Mouse (Mus musculus): ENCODE data around the gene Slc45a3.

- no peak for TF ChIP-seq ZC3H11A (IDR thresholded peaks at IDR 0.05; ENCODE audit: low read depth, low read length)
- peak; percentile 38 to 78 for TF ChIP-seq POLR2A (IDR thresholded peaks at IDR 0.05; ENCODE audit: control insufficient read depth in 1 of 2, insufficient read depth in 1 of 2, low read depth in 1 of 2, low read length in 2 of 2, poor library complexity in 1 of 2)
- TF ChIP-seq ELF1 (IDR thresholded peaks at IDR 0.05; ENCODE audit: low read depth, low read length), result peak; percentile 37; the same call in 1 of the 2 replicates
These were observed 45.4 kb downstream of the Slc45a3 start for GRCm38 (mm10) chr1:132007828-132008827.
